10 mouse cellular contexts compared by ENCODE assay signal in the genomic region with DNA sequence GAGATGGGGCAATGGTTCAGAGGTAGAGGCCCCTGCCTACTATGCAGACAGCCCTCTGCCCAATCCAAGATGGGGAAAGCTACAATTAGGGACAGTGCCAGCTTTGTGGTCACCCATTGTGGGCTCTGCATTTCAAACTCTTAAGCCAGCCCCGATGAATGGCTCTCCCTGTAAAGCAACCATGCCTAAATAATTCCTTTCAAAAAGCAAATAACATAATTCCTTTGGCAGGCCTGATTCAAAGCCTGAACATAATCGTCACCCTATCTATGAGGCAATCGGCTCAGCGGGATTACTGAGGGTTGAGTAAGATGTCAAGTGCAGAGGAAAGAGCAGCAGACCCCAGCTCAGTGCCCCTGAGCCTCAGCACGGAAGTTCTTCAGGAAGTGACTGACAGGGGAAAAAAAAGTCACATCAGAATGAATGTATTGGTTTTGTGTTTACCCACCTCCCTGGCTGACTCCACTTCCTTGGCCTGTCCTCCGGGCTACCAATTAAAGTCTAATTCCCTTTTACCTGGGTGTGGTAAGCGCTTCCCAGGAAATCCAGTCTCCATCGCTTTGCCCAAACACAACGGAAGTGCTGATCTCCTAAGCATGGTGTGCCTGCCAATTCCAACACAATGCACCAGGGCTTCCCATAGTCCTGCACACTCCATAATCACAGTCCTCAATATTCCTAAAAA. TPM values are rescaled to one million over a fixed set of nuclear protein-coding genes. Genes with fewer than 3 reads are reported as not detected.
DNase-seq lines count a peak whose midpoint lies in the region; ATAC-seq and TF ChIP-seq lines count a peak whose summit lies in the region.
"Had no signal": no experiment of that assay in that cellular context is flagged by ENCODE, and none has a peak within 500 bp of the region (broad histone marks: within the 10 kb centered on the region; RNA-seq: fewer than 3 reads in every experiment).

No protein-coding gene starts in this region.

- no peaks in the 10 kb centered on the region for H3K27me3 ChIP-seq in stomach, embryonic 15.5 days (replicated peaks)
- H3K27me3 ChIP-seq in stomach, postnatal 0 days (ENCODE audit: control insufficient read depth, insufficient read depth, low read length): no peaks in the 10 kb centered on the region

- H3K27ac ChIP-seq in stomach, embryonic 15.5 days: 0 out of 2 replicates have a peak overlapping the region, but pooled peaks have one; percentile 10
- no peak overlapping the region for H3K27ac ChIP-seq in stomach, postnatal 0 days (replicated peaks)

- no peaks in the 10 kb centered on the region for H3K9me3 ChIP-seq in stomach, embryonic 15.5 days
- H3K9me3 ChIP-seq in stomach, postnatal 0 days (ENCODE audit: control insufficient read depth, low read length): no peaks in the 10 kb centered on the region

- 67% methylated on average over 9 of the region's 9 CpGs for WGBS in stomach, embryonic 15.5 days
- 46% methylated on average over 9 of the region's 9 CpGs for WGBS in stomach, postnatal 0 days

- H3K4me1 ChIP-seq in stomach, embryonic 15.5 days: no peaks in the 10 kb centered on the region
- H3K4me1 ChIP-seq in stomach, postnatal 0 days (replicated peaks; ENCODE audit: control insufficient read depth, insufficient read depth): no peaks in the 10 kb centered on the region

- H3K4me3 ChIP-seq in stomach, embryonic 15.5 days (replicated peaks): no peak overlapping the region
- no peak overlapping the region for H3K4me3 ChIP-seq in stomach, postnatal 0 days (ENCODE audit: low read depth, low read length)

- no peak for TF ChIP-seq EP300 in stomach, postnatal 0 days (optimal IDR thresholded peaks at IDR 0.05)

- ATAC-seq in stomach, embryonic 15.5 days (ENCODE audit: insufficient read depth, low FRiP score, low read depth): no peak
- ATAC-seq in stomach, postnatal 0 days (ENCODE audit: low FRiP score, low TSS enrichment): no peak
- ATAC-seq: inflammation-experienced regulatory T-cells, adult 6 months had no signal

- H3K4me2 ChIP-seq in stomach, embryonic 15.5 days: no peak overlapping the region
- no peak overlapping the region for H3K4me2 ChIP-seq in stomach, postnatal 0 days (replicated peaks; ENCODE audit: low read depth)

- peak; percentile 37 for DNase-seq in adrenal gland, postnatal 14 days
- no peak for DNase-seq in adrenal gland, postnatal 4 days (ENCODE audit: low spot score in 2 of 2)
- DNase-seq in stomach, postnatal 0 days (ENCODE audit: low spot score): no peak
- peak; percentile 20 for DNase-seq in lung, postnatal 10 days
- DNase-seq in cerebellum, adult 11-12 months: no peak
- DNase-seq in kidney, postnatal 14 days: no peak
- no peak for DNase-seq in cerebellum, postnatal 4 days (ENCODE audit: low spot score in 2 of 2)
- DNase-seq: gastrocnemius, postnatal 25 days had no signal

- no peak overlapping the region for H3K9ac ChIP-seq in stomach, embryonic 15.5 days
- no peak overlapping the region for H3K9ac ChIP-seq in stomach, postnatal 0 days (ENCODE audit: low read length)

- no peak for TF ChIP-seq CTCF in stomach, postnatal 0 days (IDR thresholded peaks at IDR 0.05; ENCODE audit: low read depth)

- H3K36me3 ChIP-seq in stomach, embryonic 15.5 days: 0 out of 2 replicates have a peak, but pooled peaks cover 11% of the 10 kb centered on the region
- H3K36me3 ChIP-seq in stomach, postnatal 0 days (ENCODE audit: control insufficient read depth, insufficient read depth, low read length): no peaks in the 10 kb centered on the region

RNA-seq across cellular contexts. Expression of a gene that starts 19.1 kb away (rescaled TPM):
- total RNA-seq in adrenal gland, postnatal 14 days (2021): 121 and 129 TPM in 2 replicates
- total RNA-seq in adrenal gland, postnatal 4 days (2021): 100 to 1,000 TPM; 111 to 112 TPM
- 37.9 and 40.2 TPM in 2 replicates for polyA plus RNA-seq in stomach, embryonic 15.5 days (2015; fragmentation: Nextera tagmentation; extraction: Ambion mirVana)
- polyA plus RNA-seq in stomach, postnatal 0 days (2015; fragmentation: Nextera tagmentation; extraction: Ambion mirVana): 20.9 and 24.2 TPM in 2 replicates

Comparison
In these comparisons a context has a peak if more than half of its experiments do, and no peak if none do; other contexts are left out.
1. DNase-seq: peak in adrenal gland, postnatal 14 days (single experiment) and lung, postnatal 10 days (single experiment); none in adrenal gland, postnatal 4 days (0 of 2), stomach, postnatal 0 days (single experiment), cerebellum, adult 11-12 months (single experiment), kidney, postnatal 14 days (single experiment) and cerebellum, postnatal 4 days (0 of 2).